Mouse (Mus musculus) cortical plate, adult 2 months (tissue): ENCODE data around the gene Celsr2.

ENCODE experiments used
- CTCF ChIP-seq: fragments of 200-500 bp; IDR thresholded peaks from 2 replicates; pipeline ENCODE4 v1.5.1; 2011; ENCODE audit warnings: mild to moderate bottlenecking, control low read depth, low read length; ENCODE audit not compliant: insufficient read depth; ENCODE audit errors: extremely low read depth
- POLR2A ChIP-seq: fragments of 200-500 bp; IDR thresholded peaks from 2 replicates; pipeline ENCODE4 v1.6.1; 2011; ENCODE audit warnings: mild to moderate bottlenecking, low read length, control low read depth; ENCODE audit not compliant: insufficient read depth; ENCODE audit errors: extremely low read depth

DNA sequence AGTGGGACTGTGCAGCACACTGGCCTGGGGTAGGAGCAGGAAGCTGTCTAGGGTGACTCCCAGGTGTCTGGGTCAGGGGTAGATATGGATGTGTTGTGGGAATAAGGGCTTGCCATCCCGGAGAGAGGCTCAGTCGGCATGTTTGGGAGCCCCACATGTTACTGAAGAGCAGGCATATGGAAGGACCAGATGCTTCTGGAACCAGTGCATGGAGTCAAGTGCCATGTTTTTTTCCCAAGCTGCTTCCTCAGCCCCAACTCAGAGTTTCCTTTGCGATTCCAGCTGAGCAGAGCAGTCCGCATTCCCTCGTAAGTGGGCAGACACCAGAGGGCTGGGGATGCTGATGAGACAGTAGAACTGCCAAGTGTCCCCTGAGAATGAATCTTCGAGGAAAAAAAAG, 7.7 kb upstream of the Celsr2 start:
- no peak for TF ChIP-seq POLR2A
- no peak for TF ChIP-seq CTCF
